Mouse (Mus musculus): ENCODE measurements around the gene Nkx6-1.

Gene Nkx6-1

DNA sequence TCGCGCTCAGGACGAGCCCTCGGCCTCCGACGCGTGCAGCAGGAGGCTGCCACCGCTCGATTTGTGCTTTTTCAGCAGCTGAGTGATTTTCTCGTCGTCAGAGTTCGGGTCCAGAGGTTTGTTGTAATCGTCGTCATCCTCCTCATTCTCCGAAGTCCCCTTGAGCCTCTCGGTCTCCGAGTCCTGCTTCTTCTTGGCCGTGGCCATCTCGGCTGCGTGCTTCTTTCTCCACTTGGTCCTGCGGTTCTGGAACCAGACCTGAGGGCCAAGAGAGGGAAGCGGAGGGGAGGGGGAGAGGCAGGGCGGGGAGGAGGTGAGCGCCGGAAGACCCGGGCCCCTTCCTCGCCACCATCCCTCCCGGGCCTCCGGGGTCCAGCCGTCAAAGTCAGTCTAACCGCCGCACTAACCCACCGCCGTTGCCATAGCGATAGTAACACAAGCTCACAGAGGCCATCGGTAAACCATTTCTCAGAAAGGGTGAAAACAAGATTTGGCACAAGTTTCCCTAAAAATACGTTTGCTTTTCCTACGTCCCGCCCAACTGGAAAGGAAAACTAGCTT, 5.3 kb downstream of the Nkx6-1 start:
- no peak for DNase-seq (ENCODE audit: low read depth, low spot score)

GRCm38 (mm10) chr5:101658984-101659290, 5.9 kb downstream of the Nkx6-1 start:
- no peak for DNase-seq (ENCODE audit: low read depth, low spot score)

GRCm38 (mm10) chr5:101658188-101658983, 6.4 kb downstream of the Nkx6-1 start:
- DNase-seq (ENCODE audit: low read depth, low spot score), result no peak

GRCm38 (mm10) chr5:101657698-101658097, 7.1 kb downstream of the Nkx6-1 start:
- DNase-seq (ENCODE audit: low read depth, low spot score), result no peak

- DNase-seq (ENCODE audit: low read depth, low spot score), result no peak
Measured at GRCm38 (mm10) chr5:101656107-101656506, 8.7 kb downstream of the Nkx6-1 start.

GRCm38 (mm10) chr5:101655418-101655817, 9.4 kb downstream of the Nkx6-1 start:
- DNase-seq (ENCODE audit: low read depth, low spot score), result no peak

- DNase-seq (ENCODE audit: low read depth, low spot score), result no peak
Measured at GRCm38 (mm10) chr5:101647726-101648686, 16.8 kb downstream of the Nkx6-1 start.

GRCm38 (mm10) chr5:101646961-101647575, 17.7 kb downstream of the Nkx6-1 start:
- DNase-seq (ENCODE audit: low read depth, low spot score), result no peak

DNA sequence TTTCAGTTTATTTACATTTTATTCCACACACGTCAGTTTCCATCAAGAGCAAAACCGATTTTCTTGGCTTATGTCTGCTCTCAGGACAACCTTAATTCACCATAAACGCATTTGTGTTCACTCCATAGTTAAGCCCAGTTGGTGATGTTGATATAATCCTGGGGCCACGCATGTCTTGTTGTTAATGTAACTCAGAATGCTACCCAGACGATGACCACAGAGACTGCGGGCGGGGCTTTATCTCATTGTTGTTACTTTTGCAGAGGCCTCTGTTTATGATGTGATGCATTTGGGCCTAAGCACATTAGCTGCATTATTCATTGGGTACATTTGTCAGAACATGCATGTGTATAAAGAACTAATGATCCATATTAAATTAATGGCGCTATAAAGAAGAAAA, 19.7 kb downstream of the Nkx6-1 start:
- no peak for DNase-seq (ENCODE audit: low read depth, low spot score)

DNA sequence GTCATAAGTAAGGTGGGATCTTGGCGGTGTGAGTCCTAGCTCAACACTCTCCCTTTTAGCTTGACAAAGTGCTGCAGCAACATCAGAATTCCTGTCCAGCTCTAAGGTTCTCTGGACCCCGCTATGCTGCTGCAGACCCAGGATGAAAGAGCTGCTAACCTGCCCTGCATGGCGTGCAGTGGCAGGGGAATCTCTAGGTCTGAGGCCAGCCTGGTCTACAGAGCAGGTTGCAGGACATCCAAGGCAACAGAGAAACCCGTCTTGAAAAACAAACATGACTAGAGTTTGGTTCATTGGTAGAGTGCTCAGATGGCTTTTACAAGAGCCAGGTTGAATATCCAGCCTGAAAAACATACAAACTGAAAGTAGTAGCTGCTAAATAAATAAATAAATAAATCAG, 26.7 kb downstream of the Nkx6-1 start:
- no peak for DNase-seq (ENCODE audit: low read depth, low spot score)
